Mouse (Mus musculus) neural tube, embryonic 13.5 days (tissue): Measurements from ENCODE around the gene Chrna3. TPM values are rescaled to one million over a fixed set of nuclear protein-coding genes. Genes with fewer than 3 reads are reported as not detected.

Experiments
- ATAC-seq: fragments of 200-750 bp; cut with Nextera tagmentation; 2 replicates; pipeline ENCODE4 v1.8.0; 2017; ENCODE audit warnings: low read depth, mild to moderate bottlenecking, moderate TSS enrichment, moderate library complexity
- H3K27ac ChIP-seq: fragments of 300-500 bp; sonication (generic); replicated peaks from 2 replicates; pipeline ENCODE4 v1.5.1; 2015; ENCODE audit warnings: moderate library complexity, mild to moderate bottlenecking, inconsistent platforms
- H3K27me3 ChIP-seq: fragments of 300-500 bp; sonication (generic); 2 replicates; pipeline ENCODE4 v1.6.1; 2015; ENCODE audit warnings: mild to moderate bottlenecking, inconsistent platforms
- H3K36me3 ChIP-seq: fragments of 300-500 bp; sonication (generic); 2 replicates; pipeline ENCODE4 v1.6.1; 2015; ENCODE audit warnings: mild to moderate bottlenecking, inconsistent platforms
- H3K4me1 ChIP-seq: fragments of 300-500 bp; sonication (generic); replicated peaks from 2 replicates; pipeline ENCODE4 v1.6.1; 2015; ENCODE audit warnings: inconsistent platforms
- H3K4me2 ChIP-seq: fragments of 300-500 bp; sonication (generic); 2 replicates; pipeline ENCODE4 v1.6.1; 2015; ENCODE audit warnings: inconsistent platforms, mild to moderate bottlenecking, moderate library complexity
- H3K4me3 ChIP-seq: fragments of 300-500 bp; sonication (generic); 2 replicates; pipeline ENCODE4 v1.5.1; 2015; ENCODE audit warnings: mild to moderate bottlenecking, inconsistent platforms
- H3K9ac ChIP-seq: fragments of 300-500 bp; sonication (generic); 2 replicates; pipeline ENCODE4 v1.6.1; 2015; ENCODE audit warnings: moderate library complexity, mild to moderate bottlenecking, inconsistent platforms
- H3K9me3 ChIP-seq: fragments of 300-500 bp; sonication (generic); 2 replicates; pipeline ENCODE4 v1.6.1; 2016; ENCODE audit warnings: inconsistent platforms
- WGBS: fragments of 180-500 bp; shearing (Covaris S2); methylation state at CpG from one replicate; pipeline ENCODE4 v1.1.7; 2015; 5-methylcytosine and 5-hydroxymethylcytosine counted together
- polyA plus RNA-seq: library from polyadenylated mRNA; unstranded; fragments of >200 nt; fragmentation: Nextera tagmentation; extraction: Ambion mirVana; gene quantifications from 2 replicates; pipeline ENCODE4 v1.2.1, GENCODE M21; 2015

Gene Chrna3
- polyA plus RNA-seq, 1 experiment from 2014 or later: 25.5 TPM

DNA sequence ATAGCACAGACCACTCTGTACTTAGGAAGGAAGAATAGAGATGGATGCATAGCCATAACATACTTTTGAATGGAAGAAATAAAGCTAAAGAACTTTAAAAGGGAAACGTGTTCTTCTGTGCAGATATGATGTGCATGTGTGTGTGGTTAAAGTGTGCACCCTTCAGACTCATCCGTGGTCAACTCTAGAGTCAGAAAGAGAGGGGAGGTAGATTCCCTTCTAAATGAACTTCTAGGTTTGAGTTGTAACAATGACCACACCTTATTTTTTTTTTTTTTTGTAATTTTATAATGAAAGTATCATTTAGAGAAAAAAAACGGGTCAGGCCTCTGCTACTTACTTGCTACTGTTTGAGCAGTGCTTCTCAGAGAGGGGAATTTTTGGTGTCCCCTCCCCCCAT, 36.0 kb downstream of the Chrna3 start:
- H3K4me2 ChIP-seq: no peak overlapping the region
- no peak overlapping the region for H3K27ac ChIP-seq
- no peak overlapping the region for H3K9ac ChIP-seq
- 84% methylated on average over 3 of the region's 3 CpGs for WGBS
- no peak for ATAC-seq
- no peak overlapping the region for H3K4me3 ChIP-seq
- no peaks in the 10 kb centered on the region for H3K9me3 ChIP-seq
- H3K36me3 ChIP-seq: no peaks in the 10 kb centered on the region
- no peaks in the 10 kb centered on the region for H3K4me1 ChIP-seq
- H3K27me3 ChIP-seq: no peaks in the 10 kb centered on the region

DNA sequence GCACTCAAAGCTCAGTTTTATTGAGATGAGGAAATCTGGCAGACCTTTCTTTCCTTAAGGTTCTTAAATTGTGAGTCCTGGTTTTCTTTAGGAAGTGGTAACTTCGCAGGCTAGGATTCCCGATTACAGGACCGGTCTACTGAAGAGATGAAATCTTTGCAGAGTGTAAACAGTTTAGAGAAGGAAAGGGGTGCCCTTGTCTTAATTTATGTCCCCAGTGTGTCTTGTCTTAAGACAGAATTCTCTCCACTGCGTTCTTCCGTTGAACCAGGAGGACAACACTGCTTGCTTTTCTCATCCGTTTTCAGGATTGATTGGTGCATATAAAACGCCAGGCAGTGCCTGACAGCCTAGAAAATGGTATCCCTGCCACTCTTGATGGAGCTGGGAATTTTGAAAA, 44.0 kb downstream of the Chrna3 start:
- peak overlapping the region; percentile 79 for H3K4me2 ChIP-seq
- no peak overlapping the region for H3K27ac ChIP-seq
- H3K4me3 ChIP-seq: peak overlapping the region; percentile 65
- H3K36me3 ChIP-seq: no peaks in the 10 kb centered on the region
- 4% methylated on average over 7 of the region's 7 CpGs for WGBS
- peaks cover 24% of the 10 kb centered on the region for H3K4me1 ChIP-seq
- no peaks in the 10 kb centered on the region for H3K9me3 ChIP-seq
- H3K27me3 ChIP-seq: peaks cover 38% of the 10 kb centered on the region
- no peak for ATAC-seq
- peak overlapping the region; percentile 68 for H3K9ac ChIP-seq

DNA sequence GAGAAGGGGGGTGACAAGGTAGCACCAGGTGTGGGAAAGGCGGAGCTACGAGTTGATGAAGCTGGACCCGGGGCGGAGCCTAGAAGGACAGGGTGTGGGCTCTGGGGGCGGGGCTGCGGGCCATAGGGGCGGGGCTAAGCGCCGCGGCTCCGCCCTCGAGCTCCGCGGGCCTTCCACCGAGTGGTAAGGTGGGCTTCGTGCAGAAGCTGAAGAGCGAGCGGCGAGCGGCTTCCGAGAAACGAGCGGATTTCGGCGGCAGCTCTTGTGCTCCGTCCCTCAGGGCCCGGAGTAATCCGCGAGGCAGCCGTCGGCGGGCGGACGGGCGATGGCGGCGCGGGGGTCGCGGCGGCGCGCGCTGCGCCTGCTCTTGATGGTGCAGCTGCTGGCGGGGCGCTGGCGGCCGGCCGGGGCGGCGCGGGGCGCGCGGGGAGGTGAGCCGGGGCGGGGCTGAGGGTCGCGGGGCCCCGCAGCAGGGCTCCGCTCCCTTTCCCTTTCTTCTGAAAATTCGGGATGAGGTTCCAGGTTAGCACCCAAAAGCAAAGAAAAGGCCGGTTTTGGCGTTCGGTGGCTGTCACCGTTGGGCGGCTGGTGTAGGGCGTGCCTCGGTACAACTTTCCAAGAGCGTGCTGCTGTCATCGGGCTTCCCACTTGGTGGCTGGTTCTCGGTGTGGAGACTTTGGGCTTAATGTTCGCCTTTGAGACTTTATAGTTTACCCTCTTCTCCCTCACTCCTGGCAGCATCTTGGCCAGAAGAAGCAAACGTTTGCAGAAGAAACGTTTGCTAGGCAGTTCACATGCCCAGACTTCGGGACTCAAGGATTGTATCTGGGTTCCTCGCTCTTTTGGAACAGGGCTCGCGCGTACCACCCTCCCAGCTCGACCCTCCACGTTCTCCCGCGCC, 44.8 kb downstream of the Chrna3 start:
- H3K4me3 ChIP-seq: peak overlapping the region; percentile 65
- H3K9ac ChIP-seq: peak overlapping the region; percentile 68
- H3K4me2 ChIP-seq: peak overlapping the region; percentile 79
- H3K27me3 ChIP-seq: peaks cover 38% of the 10 kb centered on the region
- ATAC-seq: peak; percentile 89
- WGBS: 1% methylated on average over 74 of the region's 85 CpGs
- no peak overlapping the region for H3K27ac ChIP-seq
- peaks cover 24% of the 10 kb centered on the region for H3K4me1 ChIP-seq
- no peaks in the 10 kb centered on the region for H3K36me3 ChIP-seq
- H3K9me3 ChIP-seq: no peaks in the 10 kb centered on the region

DNA sequence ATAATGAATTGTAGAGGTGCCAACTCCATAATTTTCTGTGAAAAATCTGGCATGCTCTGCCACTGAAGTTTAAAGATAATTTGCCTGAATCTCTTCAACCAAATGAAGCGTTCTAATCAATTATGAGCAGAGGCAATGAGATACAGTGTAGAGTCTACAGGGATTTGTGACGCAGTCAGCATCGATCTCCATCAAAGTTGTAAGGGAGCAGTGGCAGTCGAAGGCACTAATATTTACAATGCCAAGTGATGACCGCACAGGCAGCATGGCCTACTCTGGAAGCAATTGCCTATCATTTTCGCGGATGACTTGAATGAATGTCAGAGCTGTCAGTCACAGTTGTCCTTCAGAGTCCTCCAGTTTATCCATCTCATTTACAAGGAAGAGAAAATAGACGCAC, 45.7 kb downstream of the Chrna3 start, which contains the start of gene Chrna5:
Gene Chrna5, plus strand, starts transcription at position 207 of the 400 bp plus-strand sequence.
- Histone ChIP-seq H3K9ac (peak within 1 kb of the TSS; percentile 68), H3K9me3 (no peaks in the 10 kb centered on the region), H3K27ac (no peak within 1 kb of the TSS), H3K4me2 (peak within 1 kb of the TSS; percentile 79), H3K36me3 (no peaks in the 10 kb centered on the region), H3K4me3 (peak within 1 kb of the TSS; percentile 65), H3K27me3 (peaks cover 38% of the 10 kb centered on the region), H3K4me1 (peaks cover 24% of the 10 kb centered on the region)
- ATAC-seq: no peak
- whole genome bisulfite sequencing: 45% methylated on average over 8 of the region's 8 CpGs

- 71% methylated on average over 8 of the region's 8 CpGs for WGBS
- no peaks in the 10 kb centered on the region for H3K36me3 ChIP-seq
- H3K4me1 ChIP-seq: no peaks in the 10 kb centered on the region
- ATAC-seq: no peak
- no peak overlapping the region for H3K4me3 ChIP-seq
- no peak overlapping the region for H3K9ac ChIP-seq
- H3K9me3 ChIP-seq: no peaks in the 10 kb centered on the region
- H3K4me2 ChIP-seq: no peak overlapping the region
- no peak overlapping the region for H3K27ac ChIP-seq
- no peaks in the 10 kb centered on the region for H3K27me3 ChIP-seq
These were observed 56.3 kb downstream of the Chrna3 start for GRCm38 (mm10) chr9:54969972-54970637.

DNA sequence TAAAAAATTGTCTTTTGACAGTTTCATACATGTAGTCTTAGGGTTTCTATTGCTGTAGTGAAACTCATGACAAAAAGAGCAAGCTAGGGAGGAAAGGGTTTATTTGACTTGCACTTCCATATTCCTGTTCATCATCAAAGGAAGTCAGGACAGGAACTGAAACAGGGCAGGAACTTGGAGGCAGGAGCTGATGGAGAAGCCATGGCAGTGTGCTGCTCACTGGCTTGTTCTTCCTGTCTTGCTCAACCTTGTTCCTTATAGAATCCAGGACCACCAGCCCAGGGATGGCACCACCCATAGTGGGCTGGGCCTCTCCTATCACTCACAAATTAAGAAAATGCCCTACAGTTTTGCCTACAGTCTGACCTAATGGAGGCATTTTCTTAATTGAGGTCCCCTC, 62.7 kb downstream of the Chrna3 start:
- Histone ChIP-seq H3K4me1 (no peaks in the 10 kb centered on the region), H3K27ac (no peak overlapping the region), H3K9me3 (peaks cover 9% of the 10 kb centered on the region; the same call in 1 of the 2 replicates), H3K4me2 (no peak overlapping the region), H3K4me3 (no peak overlapping the region), H3K9ac (no peak overlapping the region), H3K36me3 (peaks cover 18% of the 10 kb centered on the region), H3K27me3 (no peaks in the 10 kb centered on the region)
- no peak for ATAC-seq

DNA sequence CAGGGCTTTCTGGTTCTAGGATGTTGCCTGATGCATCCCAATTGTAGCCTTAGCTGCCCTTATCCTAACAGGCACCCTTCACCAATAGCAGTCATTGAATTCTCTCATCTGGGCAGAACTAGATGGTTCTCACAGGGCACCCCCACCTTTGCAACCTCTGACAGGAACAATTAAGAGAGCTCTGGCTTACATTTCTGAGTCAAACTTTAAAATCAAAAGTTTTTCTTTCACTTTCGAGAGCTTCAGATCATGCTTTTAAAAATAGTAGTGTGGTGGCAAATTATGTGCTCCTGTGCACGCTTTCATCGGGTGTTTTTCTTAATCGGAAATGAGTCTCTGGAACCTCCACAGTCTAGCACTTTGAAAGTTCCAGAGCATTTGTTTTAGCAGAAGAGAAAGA, 65.3 kb downstream of the Chrna3 start:
- peaks cover 43% of the 10 kb centered on the region for H3K36me3 ChIP-seq
- H3K9me3 ChIP-seq: peaks cover 9% of the 10 kb centered on the region; the same call in 1 of the 2 replicates
- H3K27ac ChIP-seq: no peak overlapping the region
- H3K27me3 ChIP-seq: no peaks in the 10 kb centered on the region
- H3K4me3 ChIP-seq: no peak overlapping the region
- H3K4me1 ChIP-seq: no peaks in the 10 kb centered on the region
- H3K9ac ChIP-seq: no peak overlapping the region
- no peak overlapping the region for H3K4me2 ChIP-seq
- WGBS: 96% methylated on average over 4 of the region's 4 CpGs
- no peak for ATAC-seq

Other genes starting within 250 kb of the Chrna3 start
- gene Ireb2, start 162.8 kb downstream of the Chrna3 start, polyA plus RNA-seq: 42.9 and 48.0 TPM in 2 replicates
- gene Hykk, start 109.3 kb downstream of the Chrna3 start, polyA plus RNA-seq: 2.7 and 3.3 TPM in 2 replicates
- gene Psma4, start 75.8 kb downstream of the Chrna3 start, polyA plus RNA-seq: 316 and 329 TPM in 2 replicates
- gene AY074887, start 75.6 kb downstream of the Chrna3 start, polyA plus RNA-seq: 0.35 and 1.4 TPM in 2 replicates
- gene Chrna5, start 45.7 kb downstream of the Chrna3 start, polyA plus RNA-seq: 5.2 and 5.8 TPM in 2 replicates
- 1.6 and 1.8 TPM in 2 replicates for gene Chrnb4, start 22.2 kb upstream of the Chrna3 start, polyA plus RNA-seq
- gene Ube2q2, start 122.3 kb upstream of the Chrna3 start, polyA plus RNA-seq: 48.0 and 48.4 TPM in 2 replicates
- gene Fbxo22, start 182.4 kb upstream of the Chrna3 start, polyA plus RNA-seq: 79.9 and 80.1 TPM in 2 replicates